Mouse (Mus musculus): ENCODE results near the gene Laptm5. TPM values are rescaled to one million over a fixed set of nuclear protein-coding genes. Genes with fewer than 3 reads are reported as not detected.
A peak's percentile ranks its signal among the peaks of the same experiment; 100 is the strongest.

Laptm5 gene
- polyA plus RNA-seq, 1 experiment = 436 TPM

- TF ChIP-seq CTCF (IDR thresholded peaks at IDR 0.05; ENCODE audit: control insufficient read depth, insufficient read depth, low read length) = no peak
- no peak for TF ChIP-seq POLR2A (IDR thresholded peaks at IDR 0.05; ENCODE audit: borderline replicate concordance, control insufficient read depth, low read depth, low read length)
- Histone ChIP-seq H3K4me1 (ENCODE audit: control insufficient read depth, insufficient read depth, low read length) (peaks cover 16% of the 10 kb centered on the region), H3K27ac (ENCODE audit: control insufficient read depth, insufficient read depth, low read depth, low read length, poor library complexity) (no peak overlapping the region), H3K4me3 (replicated peaks; ENCODE audit: control insufficient read depth, low read depth, low read length) (no peak overlapping the region)
- 59% methylated on average over 7 of the region's 7 CpGs for WGBS
Observed at GRCm38 (mm10) chr4:130900746-130901145, 12.2 kb upstream of the Laptm5 start.

GRCm38 (mm10) chr4:130902289-130902781 is 10.6 kb upstream of the Laptm5 start:
- 3% methylated on average over 8 of the region's 8 CpGs for WGBS
- Histone ChIP-seq H3K4me3 (replicated peaks; ENCODE audit: control insufficient read depth, low read depth, low read length) (no peak overlapping the region), H3K4me1 (ENCODE audit: control insufficient read depth, insufficient read depth, low read length) (peaks cover 18% of the 10 kb centered on the region), H3K27ac (ENCODE audit: control insufficient read depth, insufficient read depth, low read depth, low read length, poor library complexity) (peak overlapping the region; percentile 69)
- TF ChIP-seq CTCF (IDR thresholded peaks at IDR 0.05; ENCODE audit: control insufficient read depth, insufficient read depth, low read length) (no peak), POLR2A (IDR thresholded peaks at IDR 0.05; ENCODE audit: borderline replicate concordance, control insufficient read depth, low read depth, low read length) (no peak)

- Histone ChIP-seq H3K27ac (ENCODE audit: control insufficient read depth, insufficient read depth, low read depth, low read length, poor library complexity) (no peak overlapping the region), H3K4me1 (ENCODE audit: control insufficient read depth, insufficient read depth, low read length) (peaks cover 18% of the 10 kb centered on the region), H3K4me3 (replicated peaks; ENCODE audit: control insufficient read depth, low read depth, low read length) (no peak overlapping the region)
- WGBS = 70% methylated on average over 7 of the region's 7 CpGs
- TF ChIP-seq POLR2A (IDR thresholded peaks at IDR 0.05; ENCODE audit: borderline replicate concordance, control insufficient read depth, low read depth, low read length) (no peak), CTCF (IDR thresholded peaks at IDR 0.05; ENCODE audit: control insufficient read depth, insufficient read depth, low read length) (no peak)
Observed at GRCm38 (mm10) chr4:130905025-130905424, 7.9 kb upstream of the Laptm5 start.

GRCm38 (mm10) chr4:130905882-130906281 is 7.0 kb upstream of the Laptm5 start:
- Histone ChIP-seq H3K4me3 (replicated peaks; ENCODE audit: control insufficient read depth, low read depth, low read length) (no peak overlapping the region), H3K4me1 (ENCODE audit: control insufficient read depth, insufficient read depth, low read length) (peaks cover 19% of the 10 kb centered on the region), H3K27ac (ENCODE audit: control insufficient read depth, insufficient read depth, low read depth, low read length, poor library complexity) (no peak overlapping the region)
- WGBS = 37% methylated on average over 6 of the region's 6 CpGs
- TF ChIP-seq CTCF (IDR thresholded peaks at IDR 0.05; ENCODE audit: control insufficient read depth, insufficient read depth, low read length) (no peak), POLR2A (IDR thresholded peaks at IDR 0.05; ENCODE audit: borderline replicate concordance, control insufficient read depth, low read depth, low read length) (no peak)

GRCm38 (mm10) chr4:130906296-130906695 is 6.6 kb upstream of the Laptm5 start:
- peaks cover 15% of the 10 kb centered on the region for H3K4me1 ChIP-seq (ENCODE audit: control insufficient read depth, insufficient read depth, low read length)

GRCm38 (mm10) chr4:130907200-130908069 is 5.5 kb upstream of the Laptm5 start:
- Histone ChIP-seq H3K4me3 (replicated peaks; ENCODE audit: control insufficient read depth, low read depth, low read length) (no peak overlapping the region), H3K27ac (ENCODE audit: control insufficient read depth, insufficient read depth, low read depth, low read length, poor library complexity) (no peak overlapping the region), H3K4me1 (ENCODE audit: control insufficient read depth, insufficient read depth, low read length) (peaks cover 8% of the 10 kb centered on the region)
- TF ChIP-seq CTCF (IDR thresholded peaks at IDR 0.05; ENCODE audit: control insufficient read depth, insufficient read depth, low read length) = no peak
- no peak for TF ChIP-seq POLR2A (IDR thresholded peaks at IDR 0.05; ENCODE audit: borderline replicate concordance, control insufficient read depth, low read depth, low read length)
- 81% methylated on average over 19 of the region's 19 CpGs for WGBS

More at GRCm38 (mm10) chr4:130906296-130906695, 6.6 kb upstream of the Laptm5 start:
- Histone ChIP-seq H3K4me3 (replicated peaks; ENCODE audit: control insufficient read depth, low read depth, low read length) (no peak overlapping the region), H3K27ac (ENCODE audit: control insufficient read depth, insufficient read depth, low read depth, low read length, poor library complexity) (no peak overlapping the region)
- WGBS = 55% methylated on average over 8 of the region's 8 CpGs
- TF ChIP-seq POLR2A (IDR thresholded peaks at IDR 0.05; ENCODE audit: borderline replicate concordance, control insufficient read depth, low read depth, low read length) = no peak
- no peak for TF ChIP-seq CTCF (IDR thresholded peaks at IDR 0.05; ENCODE audit: control insufficient read depth, insufficient read depth, low read length)

- H3K4me3 ChIP-seq (replicated peaks; ENCODE audit: control insufficient read depth, low read depth, low read length) = no peak overlapping the region
- H3K4me1 ChIP-seq (ENCODE audit: control insufficient read depth, insufficient read depth, low read length) = peaks cover 6% of the 10 kb centered on the region
- WGBS = 89% methylated on average over 10 of the region's 10 CpGs
- TF ChIP-seq POLR2A (IDR thresholded peaks at IDR 0.05; ENCODE audit: borderline replicate concordance, control insufficient read depth, low read depth, low read length) = no peak
- TF ChIP-seq CTCF (IDR thresholded peaks at IDR 0.05; ENCODE audit: control insufficient read depth, insufficient read depth, low read length) = no peak
- H3K27ac ChIP-seq (ENCODE audit: control insufficient read depth, insufficient read depth, low read depth, low read length, poor library complexity) = no peak overlapping the region
Observed at GRCm38 (mm10) chr4:130908133-130908532, 4.8 kb upstream of the Laptm5 start.

- TF ChIP-seq POLR2A (IDR thresholded peaks at IDR 0.05; ENCODE audit: borderline replicate concordance, control insufficient read depth, low read depth, low read length) = no peak
- no peak for TF ChIP-seq CTCF (IDR thresholded peaks at IDR 0.05; ENCODE audit: control insufficient read depth, insufficient read depth, low read length)
- WGBS = 56% methylated on average over 17 of the region's 17 CpGs
- H3K4me3 ChIP-seq (replicated peaks; ENCODE audit: control insufficient read depth, low read depth, low read length) = no peak overlapping the region
- peaks cover 6% of the 10 kb centered on the region for H3K4me1 ChIP-seq (ENCODE audit: control insufficient read depth, insufficient read depth, low read length)
- H3K27ac ChIP-seq (ENCODE audit: control insufficient read depth, insufficient read depth, low read depth, low read length, poor library complexity) = no peak overlapping the region
Observed at GRCm38 (mm10) chr4:130909167-130909874, 3.6 kb upstream of the Laptm5 start.

Measured in bone marrow, adult 2 months (tissue).